Mouse (Mus musculus) heart, postnatal 0 days (tissue): ENCODE results near the gene Prkca.

Experiments
- CTCF ChIP-seq: IDR thresholded peaks from 2 replicates; pipeline ENCODE4 v1.5.1; 2016; ENCODE audit warnings: antibody characterized with exemption, control low read depth, low read depth
- EP300 ChIP-seq: IDR thresholded peaks from 2 replicates; pipeline ENCODE4 v1.6.1; 2016; ENCODE audit warnings: antibody characterized with exemption, low read depth

GRCm38 (mm10) chr11:108030956-108031604 is 312.6 kb downstream of the Prkca start:
- TF ChIP-seq CTCF (peak; percentile 86), EP300 (no peak)
